Mouse (Mus musculus): ENCODE data around the gene 1700019A02Rik.

The 1700019A02Rik gene

GRCm38 (mm10) chr1:53187536-53187935 lies at the start of gene 1700019A02Rik:
Gene 1700019A02Rik, minus strand, starts transcription at chr1:53187636.
- no peak for DNase-seq (ENCODE audit: low read depth, low spot score)

GRCm38 (mm10) chr1:53226063-53226462 lies 38.6 kb upstream of the 1700019A02Rik start:
- no peak for DNase-seq (ENCODE audit: low read depth, low spot score)

- no peak for DNase-seq (ENCODE audit: low read depth, low spot score)
These were observed 38.2 kb upstream of the 1700019A02Rik start for GRCm38 (mm10) chr1:53225616-53226015.

- DNase-seq (ENCODE audit: low read depth, low spot score), result no peak
These were observed 37.3 kb upstream of the 1700019A02Rik start for GRCm38 (mm10) chr1:53224775-53225174.

GRCm38 (mm10) chr1:53210136-53210535 lies 22.7 kb upstream of the 1700019A02Rik start:
- no peak for DNase-seq (ENCODE audit: low read depth, low spot score)

- no peak for DNase-seq (ENCODE audit: low read depth, low spot score)
These were observed 16.5 kb upstream of the 1700019A02Rik start for GRCm38 (mm10) chr1:53203902-53204301.

- DNase-seq (ENCODE audit: low read depth, low spot score), result no peak
These were observed 14.3 kb upstream of the 1700019A02Rik start for GRCm38 (mm10) chr1:53201630-53202199.

GRCm38 (mm10) chr1:53194536-53194935 lies 7.1 kb upstream of the 1700019A02Rik start:
- no peak for DNase-seq (ENCODE audit: low read depth, low spot score)

- no peak for DNase-seq (ENCODE audit: low read depth, low spot score)
These were observed 3.8 kb upstream of the 1700019A02Rik start for GRCm38 (mm10) chr1:53191234-53191633.

GRCm38 (mm10) chr1:53189620-53190019 lies 2.2 kb upstream of the 1700019A02Rik start:
- no peak for DNase-seq (ENCODE audit: low read depth, low spot score)

- no peak for DNase-seq (ENCODE audit: low read depth, low spot score)
These were observed 1.1 kb downstream of the 1700019A02Rik start for GRCm38 (mm10) chr1:53186301-53186700.

- DNase-seq (ENCODE audit: low read depth, low spot score), result no peak
These were observed 29.7 kb downstream of the 1700019A02Rik start for GRCm38 (mm10) chr1:53157715-53158114.

- no peak for DNase-seq (ENCODE audit: low read depth, low spot score)
These were observed 64.4 kb downstream of the 1700019A02Rik start for GRCm38 (mm10) chr1:53123066-53123465.

GRCm38 (mm10) chr1:53110561-53110960 lies 76.9 kb downstream of the 1700019A02Rik start:
- no peak for DNase-seq (ENCODE audit: low read depth, low spot score)
